Mouse (Mus musculus) central nervous system, embryonic 14 days (tissue): Measurements from ENCODE around the gene Gm10024. TPM values are rescaled to one million over a fixed set of nuclear protein-coding genes. Genes with fewer than 3 reads are reported as not detected.

Experiments used
- polyA plus RNA-seq: library from polyadenylated mRNA; depleted of rRNA; stranded (reverse); fragments of >200 nt; gene quantifications from 2 replicates; pipeline ENCODE4 v1.2.3, GENCODE M21; 2012; rRNA removed

The Gm10024 gene
- polyA plus RNA-seq, result not detected in 2 replicates

DNA sequence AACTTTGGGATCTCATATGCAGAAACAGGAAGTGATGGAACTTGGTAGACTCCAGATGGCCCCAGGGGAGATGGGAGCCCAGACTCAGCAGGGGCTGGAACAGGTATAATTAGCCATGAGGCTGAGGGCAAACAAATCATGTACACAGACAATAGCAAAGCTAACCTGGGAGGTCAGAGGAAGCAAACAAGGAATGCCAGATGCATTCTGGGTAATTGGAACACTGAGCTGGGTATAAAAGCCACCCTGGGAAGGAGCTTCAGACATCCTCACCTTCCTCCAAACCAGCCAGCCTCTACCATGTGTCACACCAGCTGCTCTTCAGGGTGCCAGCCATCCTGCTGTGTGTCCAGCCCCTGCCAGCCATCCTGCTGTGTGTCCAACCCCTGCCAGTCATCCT is at the start of gene Gm10024:
Gm10024 (plus strand) TSS at position 301 of the 400 bp plus-strand sequence.

DNA sequence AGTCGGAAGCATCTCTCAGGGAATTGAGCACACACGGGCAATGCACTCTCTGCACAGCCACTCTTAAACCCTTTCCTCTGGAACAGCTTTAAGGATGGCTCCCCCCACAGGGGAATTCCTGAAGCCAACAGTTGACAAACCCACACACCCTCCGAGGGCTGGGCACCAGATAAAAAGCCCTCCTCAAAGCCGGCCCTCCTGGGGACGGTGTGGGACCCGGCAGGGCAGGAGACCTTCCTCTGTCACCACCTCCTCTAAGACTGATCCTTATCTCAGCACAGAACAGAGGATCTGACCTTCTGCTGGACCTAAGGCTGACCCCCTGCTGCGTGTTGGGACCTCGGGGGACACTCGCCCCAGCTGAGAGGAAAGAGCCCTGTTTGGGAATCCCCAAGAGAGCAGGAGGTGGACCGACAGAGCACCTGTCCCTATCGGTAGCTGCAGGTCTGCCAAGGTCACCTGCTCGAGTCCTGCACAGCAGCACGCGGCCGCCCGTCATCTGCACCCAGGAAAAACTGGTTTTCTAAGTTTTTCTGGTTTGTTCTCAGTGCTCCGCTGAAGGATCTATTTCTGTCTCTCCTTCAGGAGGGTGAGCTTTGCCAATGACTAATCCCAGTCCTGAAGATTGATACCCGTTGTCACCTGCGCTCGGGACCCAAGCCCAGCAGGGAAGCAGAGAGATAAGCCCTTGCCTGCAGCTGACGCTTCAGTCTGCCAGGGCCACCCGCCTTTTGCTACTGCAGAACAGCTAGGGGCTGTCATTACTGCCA is 25.2 kb upstream of the Gm10024 start, which contains the start of gene Tspear:
Tspear (plus strand) TSS at position 675 of the 770 bp plus-strand sequence.

DNA sequence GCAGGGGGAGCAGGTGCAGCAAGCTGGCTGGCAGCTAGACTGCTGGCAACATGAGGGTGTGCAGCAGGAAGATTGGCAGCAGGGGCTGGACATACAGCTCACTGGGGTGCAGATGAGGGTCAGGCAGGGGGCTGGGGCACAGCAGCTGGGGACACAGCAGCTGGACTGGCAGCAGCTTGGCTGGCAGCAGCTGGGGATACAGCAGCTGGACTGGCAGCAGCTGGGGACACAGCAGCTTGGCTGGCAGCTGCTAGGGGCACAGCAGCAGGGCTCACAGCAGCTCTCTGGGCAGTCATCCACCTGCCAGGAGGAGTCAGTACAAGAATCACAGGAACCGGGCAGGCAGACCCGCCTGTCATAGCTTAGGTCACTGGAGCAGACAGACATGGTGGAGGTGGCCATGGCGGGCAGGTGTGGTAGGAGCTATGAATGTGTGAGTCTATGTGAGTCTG is 20.9 kb upstream of the Gm10024 start, which contains the start of gene Gm19402:
Gm19402 (minus strand) TSS at position 402 of the 452 bp plus-strand sequence.

DNA sequence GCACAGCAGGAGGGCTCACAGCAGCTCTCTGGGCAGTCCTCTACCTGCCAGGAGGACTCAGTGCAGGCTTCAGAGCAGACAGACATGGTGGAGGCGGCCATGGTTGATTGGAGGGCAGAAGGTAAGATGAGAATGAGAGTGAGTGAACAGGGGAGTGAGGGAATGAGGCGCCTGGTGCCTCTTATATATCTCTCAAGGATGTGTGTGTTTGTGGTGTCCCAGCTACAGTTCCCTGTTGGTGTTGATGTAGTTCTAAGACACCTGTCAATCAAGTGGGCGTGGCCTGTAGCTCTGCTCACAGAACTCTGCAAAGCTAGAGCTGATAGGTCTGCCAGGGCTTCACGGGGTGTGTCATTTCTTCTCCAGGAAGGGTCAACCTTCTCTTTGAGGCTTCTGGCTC is 14.1 kb upstream of the Gm10024 start, which contains the start of gene Gm9508:
Gm9508 (minus strand) TSS at position 101 of the 400 bp plus-strand sequence.

DNA sequence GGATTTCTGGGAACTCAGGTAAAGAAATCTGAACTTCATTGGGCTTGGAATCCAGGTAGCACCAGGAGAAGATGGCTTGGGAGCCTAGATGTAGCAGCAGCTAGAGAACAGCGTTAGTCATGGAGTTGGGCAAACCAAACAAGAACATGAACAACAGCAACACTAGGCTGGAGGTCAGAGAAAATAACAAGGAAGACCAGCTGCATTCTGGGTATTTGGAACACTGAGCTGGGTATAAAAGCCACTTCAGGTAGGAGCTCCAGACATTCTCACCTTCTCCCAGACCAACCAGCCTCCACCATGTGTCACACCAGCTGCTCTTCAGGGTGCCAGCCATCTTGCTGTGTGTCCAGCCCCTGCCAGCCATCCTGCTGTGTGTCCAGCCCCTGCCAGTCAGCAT is 4.9 kb upstream of the Gm10024 start, which contains the start of gene Gm10272:
Gm10272 (plus strand) TSS at position 301 of the 400 bp plus-strand sequence.

DNA sequence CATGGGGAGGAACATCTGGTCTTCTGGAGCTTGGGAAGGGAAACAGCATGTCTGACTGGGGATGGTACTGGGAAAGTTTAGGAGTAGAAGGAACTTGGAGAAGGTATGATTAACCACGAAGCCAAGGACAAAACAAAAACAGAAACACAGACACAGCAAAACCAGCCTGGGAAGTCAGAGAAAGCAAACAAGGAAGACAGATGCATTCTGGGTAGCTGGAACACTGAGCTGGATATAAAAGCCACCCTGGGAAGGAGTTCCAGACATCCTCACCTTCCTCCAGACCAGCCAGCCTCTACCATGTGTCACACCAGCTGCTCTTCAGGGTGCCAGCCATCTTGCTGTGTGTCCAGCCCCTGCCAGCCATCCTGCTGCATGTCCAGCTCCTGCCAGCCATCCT is 4.2 kb downstream of the Gm10024 start, which contains the start of gene Gm10142:
Gm10142 (plus strand) TSS at position 301 of the 400 bp plus-strand sequence.

DNA sequence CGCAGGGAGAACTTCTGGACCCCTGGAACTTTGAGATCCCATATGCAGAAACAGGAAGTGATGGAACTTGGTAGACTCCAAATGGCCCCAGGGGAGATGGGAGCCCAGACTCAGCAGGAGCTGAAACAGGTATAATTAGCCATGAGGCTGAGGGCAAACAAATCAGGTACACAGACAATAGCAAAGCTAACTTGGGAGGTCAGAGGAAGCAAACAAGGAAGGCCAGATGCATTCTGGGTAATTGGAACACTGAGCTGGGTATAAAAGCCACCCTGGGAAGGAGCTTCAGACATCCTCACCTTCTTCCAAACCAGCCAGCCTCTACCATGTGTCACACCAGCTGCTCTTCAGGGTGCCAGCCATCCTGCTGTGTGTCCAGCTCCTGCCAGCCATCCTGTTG is 9.0 kb downstream of the Gm10024 start, which contains the start of gene Krtap12-1:
Krtap12-1 (plus strand) TSS at position 301 of the 400 bp plus-strand sequence.

DNA sequence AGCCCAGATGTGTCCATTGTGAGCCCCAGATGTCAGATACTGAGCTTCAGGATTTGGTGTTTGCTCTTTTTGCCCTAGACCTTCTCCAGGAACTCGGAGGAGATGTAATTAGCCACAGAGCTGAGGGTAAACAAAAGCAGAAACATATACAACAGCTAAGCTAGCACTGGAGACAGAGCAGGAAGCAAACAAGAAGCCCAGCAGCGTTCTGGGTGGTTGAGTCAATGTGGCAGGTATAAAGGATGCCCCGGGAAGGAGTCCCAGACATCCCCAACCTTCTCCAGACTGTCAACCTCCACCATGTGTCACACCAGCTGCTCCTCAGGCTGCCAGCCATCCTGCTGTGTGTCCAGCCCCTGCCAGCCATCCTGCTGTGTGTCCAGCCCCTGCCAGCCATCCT is 14.9 kb downstream of the Gm10024 start, which contains the start of gene Gm10100:
Gm10100 (plus strand) TSS at position 301 of the 400 bp plus-strand sequence.

DNA sequence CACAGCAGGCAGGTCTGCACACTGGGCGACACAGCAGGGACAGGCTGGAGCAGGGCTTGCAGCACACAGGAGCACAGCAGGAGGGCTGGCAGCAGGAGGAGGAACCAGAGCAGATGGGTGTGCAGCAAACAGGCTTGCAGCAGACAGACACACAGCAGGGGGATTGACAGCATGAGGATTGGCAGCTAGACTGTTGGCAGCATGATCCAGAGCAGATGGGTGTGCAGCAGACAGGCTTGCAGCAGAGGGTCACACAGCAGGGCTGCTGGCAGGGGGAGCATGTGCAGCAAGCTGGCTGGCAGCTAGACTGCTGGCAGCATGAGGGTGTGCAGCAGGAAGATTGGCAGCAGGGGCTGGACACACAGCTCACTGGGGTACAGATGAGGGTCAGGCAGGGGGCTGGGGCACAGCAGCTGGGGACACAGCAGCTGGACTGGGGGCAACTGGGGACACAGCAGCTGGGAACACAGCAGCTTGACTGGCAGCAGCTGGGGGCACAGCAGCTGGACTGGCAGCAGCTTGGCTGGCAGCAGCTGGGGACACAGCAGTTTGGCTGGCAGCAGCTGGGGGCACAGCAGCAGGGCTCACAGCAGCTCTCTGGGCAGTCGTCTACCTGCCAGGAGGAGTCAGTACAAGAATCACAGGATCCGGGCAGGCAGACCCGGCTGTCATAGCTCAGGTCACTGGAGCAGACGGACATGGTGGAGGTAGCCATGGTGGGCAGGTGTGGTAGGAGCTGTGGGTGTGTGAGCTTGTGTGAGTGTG is 30.8 kb downstream of the Gm10024 start, which contains the start of gene Gm18596:
Gm18596 (minus strand) TSS at position 715 of the 765 bp plus-strand sequence.

DNA sequence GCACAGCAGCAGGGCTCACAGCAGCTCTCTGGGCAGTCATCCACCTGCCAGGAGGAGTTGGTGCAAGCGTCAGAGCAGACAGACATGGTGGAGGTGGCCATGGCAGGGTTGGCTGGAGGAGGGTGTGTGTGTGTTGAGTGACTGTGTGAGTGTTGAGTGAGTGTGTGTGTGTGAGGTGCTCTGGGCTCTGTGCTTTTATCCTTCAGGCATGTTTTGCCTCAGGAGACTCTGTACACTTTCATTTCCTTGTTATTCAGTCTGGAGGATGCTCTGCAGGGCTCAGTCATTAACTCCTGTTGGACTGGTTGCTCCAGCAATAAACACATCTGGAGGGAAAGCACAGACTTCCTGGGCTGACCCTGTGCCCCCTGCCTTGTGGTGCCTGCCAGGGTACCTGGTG is 40.0 kb downstream of the Gm10024 start, which contains the start of gene Gm9736:
Gm9736 (minus strand) TSS at position 101 of the 400 bp plus-strand sequence.

DNA sequence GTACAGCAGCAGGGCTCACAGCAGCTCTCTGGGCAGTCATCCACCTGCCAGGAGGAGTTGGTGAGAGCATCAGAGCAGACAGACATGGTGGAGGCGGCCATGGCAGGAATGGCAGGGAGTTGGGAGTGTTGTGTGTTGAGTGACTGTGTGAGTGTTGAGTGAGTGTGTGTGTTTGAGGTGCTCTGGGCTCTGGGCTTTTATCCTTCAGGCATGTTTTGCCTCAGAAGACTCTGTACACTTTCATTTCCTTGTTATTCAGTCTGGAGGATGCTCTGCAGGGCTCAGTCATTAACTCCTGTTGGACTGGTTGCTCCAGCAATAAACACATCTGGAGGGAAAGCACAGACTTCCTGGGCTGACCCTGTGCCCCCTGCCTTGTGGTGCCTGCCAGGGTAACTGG is 48.3 kb downstream of the Gm10024 start, which contains the start of gene Gm3233:
Gm3233 (minus strand) TSS at position 101 of the 400 bp plus-strand sequence.

Other genes with a start within 250 kb of the Gm10024 start
- gene Fam207a, start 195.7 kb upstream of the Gm10024 start, polyA plus RNA-seq, result 38.4 and 40.6 TPM in 2 replicates
- gene Itgb2, start 181.2 kb upstream of the Gm10024 start, polyA plus RNA-seq, result 1.8 and 2.0 TPM in 2 replicates
- 68.2 and 79.0 TPM in 2 replicates for gene Pttg1ip, start 129.7 kb upstream of the Gm10024 start, polyA plus RNA-seq
- gene Sumo3, start 105.4 kb upstream of the Gm10024 start, polyA plus RNA-seq, result 396 and 401 TPM in 2 replicates
- gene Gm49325, start 105.3 kb upstream of the Gm10024 start, polyA plus RNA-seq, result 97.1 and 120 TPM in 2 replicates
- gene Ube2g2, start 89.2 kb upstream of the Gm10024 start, polyA plus RNA-seq, result 63.3 and 68.8 TPM in 2 replicates
- 0.48 and 1.0 TPM in 2 replicates for gene Tspear, start 24.9 kb upstream of the Gm10024 start, polyA plus RNA-seq
- gene Gm19402, start 20.7 kb upstream of the Gm10024 start, polyA plus RNA-seq, result not detected in 2 replicates
- gene Gm9508, start 14.2 kb upstream of the Gm10024 start, polyA plus RNA-seq, result not detected in 2 replicates
- not detected in 2 replicates for gene Gm10272, start 4.8 kb upstream of the Gm10024 start, polyA plus RNA-seq
- gene Gm10142, start 4.3 kb downstream of the Gm10024 start, polyA plus RNA-seq, result not detected in 2 replicates
- gene Krtap12-1, start 9.1 kb downstream of the Gm10024 start, polyA plus RNA-seq, result not detected in 2 replicates
- gene Gm10100, start 15.0 kb downstream of the Gm10024 start, polyA plus RNA-seq, result not detected in 2 replicates
- not detected in 2 replicates for gene Gm18596, start 31.2 kb downstream of the Gm10024 start, polyA plus RNA-seq
- not detected in 2 replicates for gene Gm9736, start 39.9 kb downstream of the Gm10024 start, polyA plus RNA-seq
- not detected in 2 replicates for gene Gm3233, start 48.2 kb downstream of the Gm10024 start, polyA plus RNA-seq
- gene Gm3238, start 59.9 kb downstream of the Gm10024 start, polyA plus RNA-seq, result not detected in 2 replicates
- gene Gm7138, start 65.5 kb downstream of the Gm10024 start, polyA plus RNA-seq, result not detected in 2 replicates
- gene Gm3250, start 71.1 kb downstream of the Gm10024 start, polyA plus RNA-seq, result not detected in 2 replicates
- gene Gm7137, start 76.7 kb downstream of the Gm10024 start, polyA plus RNA-seq, result not detected in 2 replicates
- gene Gm9639, start 83.6 kb downstream of the Gm10024 start, polyA plus RNA-seq, result not detected in 2 replicates
- gene Gm19668, start 87.7 kb downstream of the Gm10024 start, polyA plus RNA-seq, result not detected in 2 replicates
- gene Gm9507, start 100.4 kb downstream of the Gm10024 start, polyA plus RNA-seq, result not detected in 2 replicates
- gene Gm2696, start 103.2 kb downstream of the Gm10024 start, polyA plus RNA-seq, result not detected in 2 replicates
- gene Krtap10-4, start 115.6 kb downstream of the Gm10024 start, polyA plus RNA-seq, result not detected in 2 replicates
- gene Krtap10-10, start 124.5 kb downstream of the Gm10024 start, polyA plus RNA-seq, result not detected in 2 replicates
- gene Gm36176, start 135.3 kb downstream of the Gm10024 start, polyA plus RNA-seq, result not detected in 2 replicates
- gene Gm10318, start 141.4 kb downstream of the Gm10024 start, polyA plus RNA-seq, result not detected in 2 replicates
- not detected in 2 replicates for gene Gm3285, start 150.5 kb downstream of the Gm10024 start, polyA plus RNA-seq
- gene Lrrc3, start 191.1 kb downstream of the Gm10024 start, polyA plus RNA-seq, result 7.8 and 8.8 TPM in 2 replicates